Mouse (Mus musculus) ES-CJ7 (cell line): ENCODE results near the gene Rpl18.

ENCODE experiments used
- DNase-seq: peaks from one replicate; pipeline ENCODE4 v3.0.0; 2011; ENCODE audit warnings: low read depth, low spot score

The Rpl18 gene

DNA sequence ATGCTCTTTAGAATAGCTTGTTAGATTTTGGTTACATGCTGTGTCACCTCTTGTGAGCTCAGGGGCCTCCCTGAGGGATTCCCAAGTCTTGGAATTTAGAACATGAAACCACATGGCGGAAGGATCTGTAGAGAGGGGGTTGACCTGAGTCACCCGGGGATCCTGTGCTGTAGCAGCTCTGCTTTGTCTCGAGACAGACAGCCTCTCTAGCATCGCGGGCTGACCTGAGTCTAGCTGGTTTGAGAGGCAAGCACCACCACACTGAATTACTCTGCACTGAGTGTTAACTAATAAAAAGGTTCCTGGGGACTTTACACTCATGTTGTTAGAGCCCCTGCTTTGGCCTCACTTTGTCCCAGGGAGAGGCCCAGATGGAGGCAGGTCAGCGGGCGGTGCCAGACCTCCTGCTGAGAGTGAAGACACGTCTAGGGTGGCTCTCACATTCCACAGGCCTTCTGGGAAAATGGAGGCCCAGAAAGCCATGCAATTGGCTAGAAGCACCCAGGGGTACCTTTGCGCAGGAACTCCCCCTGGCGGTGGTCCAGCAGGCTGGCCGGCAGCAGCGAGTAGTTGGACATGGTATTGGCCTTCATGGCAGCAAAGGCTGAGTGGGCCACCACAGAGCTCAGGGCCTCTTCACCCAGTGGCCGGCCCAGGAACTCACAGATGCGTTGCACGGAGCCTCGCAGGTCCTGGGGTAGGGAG, 15.6 kb downstream of the Rpl18 start:
- DNase-seq, result peak; percentile 85

DNA sequence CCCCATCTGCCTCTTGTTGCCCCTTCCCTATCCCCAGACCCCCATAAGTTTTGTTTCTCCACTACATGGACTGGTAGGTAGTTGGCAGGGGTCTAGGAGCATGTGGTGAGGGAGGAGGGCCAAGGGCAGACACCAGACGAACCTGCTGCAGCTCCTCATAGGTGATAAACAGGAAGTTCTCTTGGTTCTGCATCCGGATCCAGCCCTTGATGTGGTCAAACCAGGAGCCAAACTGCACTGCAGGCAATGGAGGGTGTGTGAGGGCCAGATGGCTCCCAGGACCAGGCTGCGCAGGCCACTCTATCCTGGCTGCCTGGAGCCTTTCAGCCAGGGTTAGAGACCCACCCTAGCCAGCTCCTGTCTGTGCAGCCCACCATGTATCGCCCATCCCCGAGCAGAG, 18.2 kb downstream of the Rpl18 start:
- no peak for DNase-seq

DNA sequence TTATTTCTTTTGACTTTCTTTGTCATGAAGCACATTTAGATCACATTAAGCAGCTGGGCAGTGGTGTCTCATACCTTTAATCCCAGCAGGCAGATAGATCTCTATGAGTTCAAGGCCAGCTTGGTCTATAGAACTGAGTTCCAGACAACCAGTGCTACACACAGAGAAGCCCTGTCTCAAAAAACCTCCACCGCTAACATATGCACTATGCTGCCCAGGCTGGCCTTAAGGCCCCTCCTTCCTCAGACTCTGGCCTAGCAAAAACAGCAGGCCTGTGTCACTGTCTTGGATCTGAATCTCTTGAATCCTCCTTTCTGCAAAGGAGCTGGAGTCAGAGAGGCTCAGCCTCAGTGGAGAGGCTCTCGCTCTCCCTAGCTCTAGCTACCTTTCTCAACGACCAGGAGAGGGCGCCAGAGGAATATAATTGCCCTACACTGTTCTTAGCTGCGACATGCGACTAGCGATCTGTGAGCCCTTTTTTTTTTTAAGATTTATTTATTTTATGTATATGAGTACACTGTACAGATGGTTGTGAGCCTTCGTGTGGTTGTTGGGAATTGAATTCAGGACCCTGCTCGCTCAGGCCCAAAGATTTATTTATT, 24.0 kb downstream of the Rpl18 start:
- peak; percentile 56 for DNase-seq

DNA sequence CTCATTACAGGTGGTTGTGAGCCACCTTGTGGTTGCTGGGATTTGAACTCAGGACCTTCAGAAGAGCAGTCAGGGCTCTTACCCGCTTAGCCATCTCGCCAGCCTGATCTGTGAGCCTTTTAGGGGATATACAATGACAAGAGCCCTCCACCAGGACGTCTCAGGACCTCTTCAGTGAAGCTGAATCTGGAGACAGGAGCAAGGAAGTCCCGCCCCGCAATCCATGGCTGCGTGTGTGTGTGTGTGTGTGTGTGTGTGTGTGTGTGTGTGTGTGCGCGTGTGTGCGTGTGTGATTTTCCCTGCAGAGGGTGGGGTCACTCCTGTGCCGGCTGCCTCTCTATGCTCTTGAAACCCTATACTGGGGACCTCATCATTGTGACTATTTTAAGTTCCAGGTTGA, 24.6 kb downstream of the Rpl18 start:
- DNase-seq, result no peak

DNA sequence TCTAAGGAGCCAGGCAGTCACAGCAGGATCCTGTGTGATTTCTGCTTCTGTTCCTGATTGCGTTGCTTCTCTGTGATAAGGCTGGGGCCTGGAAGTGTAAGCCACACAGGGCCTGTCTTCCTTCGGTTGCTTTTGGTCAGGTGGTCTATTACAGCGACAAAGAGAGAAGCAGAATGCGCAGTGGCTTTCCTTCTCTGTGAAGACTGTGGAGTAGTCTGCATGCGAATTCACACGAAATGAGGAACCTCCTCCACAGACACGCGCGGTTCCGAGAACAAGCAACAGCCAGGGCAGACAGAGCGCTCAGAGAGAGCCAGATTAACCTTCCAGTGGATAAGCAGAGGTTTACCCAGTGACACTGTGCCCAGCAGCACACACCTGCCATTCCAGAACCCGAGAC, 26.1 kb downstream of the Rpl18 start:
- no peak for DNase-seq

DNA sequence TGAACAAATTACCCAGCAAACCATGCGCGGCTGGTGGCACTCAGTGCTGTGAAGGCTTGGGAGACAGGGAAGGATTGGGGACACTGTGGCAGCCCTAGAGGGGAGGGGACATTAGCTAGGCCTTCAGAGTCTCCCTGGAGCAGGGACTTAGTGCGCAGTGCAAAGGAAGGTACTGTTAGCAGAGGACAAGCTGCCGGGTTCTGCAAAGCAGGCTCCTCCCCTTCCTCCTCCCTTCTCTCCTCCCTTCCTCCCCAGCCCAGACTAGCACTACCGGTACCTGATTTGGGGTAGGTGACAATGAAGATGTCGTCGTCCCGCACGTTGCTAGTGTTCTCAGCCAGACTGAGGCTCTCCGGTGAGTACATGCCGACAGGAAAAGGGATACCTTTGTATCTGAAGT, 26.5 kb downstream of the Rpl18 start:
- no peak for DNase-seq

DNA sequence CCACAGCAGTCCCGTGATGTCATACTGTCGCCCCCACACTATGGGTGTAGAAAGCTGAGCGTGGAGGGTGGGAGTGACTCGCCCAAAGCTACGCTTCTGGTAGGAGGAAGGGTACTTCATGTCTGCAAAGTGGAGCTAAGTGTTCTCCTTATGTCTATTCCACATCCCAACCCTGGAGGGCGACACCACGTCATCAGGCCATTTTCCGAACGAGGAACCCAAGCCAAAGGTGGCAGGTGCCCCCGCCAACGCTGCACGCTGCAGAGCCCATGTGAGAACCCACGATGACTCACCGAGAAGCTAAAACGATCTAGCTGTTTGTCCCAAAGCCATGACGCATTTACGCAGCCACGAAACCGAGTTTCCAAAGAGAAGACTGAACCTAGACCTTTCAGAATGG, 27.1 kb downstream of the Rpl18 start:
- peak; percentile 48 for DNase-seq

DNA sequence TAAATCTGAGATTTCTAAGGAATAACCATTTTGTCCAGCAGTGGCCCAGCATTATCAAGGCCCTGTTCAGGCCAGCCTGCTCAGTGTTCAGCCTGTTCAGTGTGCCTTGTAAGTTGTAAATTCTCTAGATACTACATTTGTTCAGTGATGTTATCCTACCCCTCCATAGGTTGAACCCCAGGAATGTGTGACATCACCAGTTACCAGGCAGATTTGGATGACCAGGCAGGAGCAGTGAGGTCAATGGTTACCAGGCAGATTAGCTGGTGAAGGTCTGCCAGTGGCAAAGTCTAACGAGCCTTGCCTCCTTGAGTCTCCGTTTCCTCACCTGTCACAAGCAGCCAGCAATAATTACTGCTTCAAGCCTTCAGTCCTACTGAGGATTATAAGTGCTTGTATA, 29.1 kb downstream of the Rpl18 start:
- peak; percentile 69 for DNase-seq

DNA sequence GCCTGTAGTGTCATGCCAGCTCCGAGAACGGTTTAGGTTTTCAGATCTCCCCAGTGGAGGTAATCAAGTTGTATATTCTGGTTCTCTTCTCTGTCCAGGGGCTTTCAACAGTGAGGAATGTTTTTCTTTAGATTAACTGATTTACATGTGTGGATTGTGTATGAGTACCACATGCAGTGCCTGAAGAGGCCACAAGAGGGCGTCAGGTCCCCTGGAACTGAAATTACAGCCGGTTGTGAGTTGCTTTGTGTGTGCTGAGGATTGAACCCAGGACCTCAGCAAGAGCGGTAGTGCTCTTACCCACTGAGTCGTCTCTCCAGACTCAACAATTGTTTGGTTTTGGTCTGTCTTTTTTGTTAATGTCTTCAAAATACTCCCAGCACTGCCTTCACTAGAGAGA, 31.3 kb downstream of the Rpl18 start:
- peak; percentile 60 for DNase-seq

DNA sequence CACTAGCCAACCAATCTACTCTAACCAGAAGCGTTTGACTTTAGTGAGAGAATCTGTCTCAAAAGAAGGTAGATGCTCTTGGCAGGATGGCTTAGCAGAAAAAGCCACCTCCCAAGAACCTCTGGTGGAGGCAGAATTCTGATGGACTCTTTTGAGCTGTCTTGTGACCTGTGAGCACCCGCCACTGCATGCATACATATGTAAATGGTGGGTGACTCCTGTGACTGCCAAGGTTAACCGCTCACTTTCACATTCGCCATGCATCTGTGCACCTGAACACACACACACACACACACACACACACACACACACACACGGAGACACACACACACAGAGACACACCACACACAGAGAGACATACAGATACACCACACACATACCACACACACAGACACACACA, 32.2 kb downstream of the Rpl18 start:
- no peak for DNase-seq

DNA sequence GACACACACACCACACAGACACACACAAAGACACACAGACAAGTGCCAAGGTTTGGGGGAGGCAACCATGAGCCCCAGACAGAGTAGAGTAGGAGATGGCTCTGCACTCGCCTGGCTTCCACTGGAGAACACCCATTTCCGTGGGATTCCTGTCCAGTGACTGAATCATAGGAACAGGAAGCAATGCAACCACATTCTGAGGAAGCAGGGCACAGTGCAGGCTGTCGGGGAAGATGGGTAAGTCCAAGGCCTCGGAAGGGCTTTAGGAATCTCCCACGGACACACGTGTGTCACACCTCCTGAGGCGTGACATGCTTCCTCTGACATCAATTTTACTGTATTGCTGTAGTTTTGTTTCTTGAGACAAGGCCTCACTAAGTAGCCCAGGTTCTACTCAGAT, 32.9 kb downstream of the Rpl18 start:
- DNase-seq, result no peak

DNA sequence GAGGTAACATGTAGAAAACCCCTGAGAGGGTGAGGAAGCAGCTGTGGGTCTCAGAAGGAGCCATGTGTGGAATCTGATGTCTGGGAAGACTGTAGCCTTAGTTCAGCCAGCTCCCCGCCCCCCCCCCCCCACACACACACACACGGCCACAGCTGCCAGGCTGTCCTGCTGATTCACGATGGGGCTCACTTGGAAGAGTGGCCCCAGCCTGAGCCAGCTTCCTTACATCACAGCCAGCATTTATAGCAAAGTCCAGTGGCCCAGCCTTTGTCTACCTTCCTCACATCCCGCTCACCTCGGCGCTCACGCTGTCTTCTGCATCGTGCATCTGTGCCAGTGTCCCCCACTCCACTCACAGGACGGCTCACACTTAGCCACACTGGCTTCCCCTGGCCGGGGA, 34.1 kb downstream of the Rpl18 start:
- no peak for DNase-seq

DNA sequence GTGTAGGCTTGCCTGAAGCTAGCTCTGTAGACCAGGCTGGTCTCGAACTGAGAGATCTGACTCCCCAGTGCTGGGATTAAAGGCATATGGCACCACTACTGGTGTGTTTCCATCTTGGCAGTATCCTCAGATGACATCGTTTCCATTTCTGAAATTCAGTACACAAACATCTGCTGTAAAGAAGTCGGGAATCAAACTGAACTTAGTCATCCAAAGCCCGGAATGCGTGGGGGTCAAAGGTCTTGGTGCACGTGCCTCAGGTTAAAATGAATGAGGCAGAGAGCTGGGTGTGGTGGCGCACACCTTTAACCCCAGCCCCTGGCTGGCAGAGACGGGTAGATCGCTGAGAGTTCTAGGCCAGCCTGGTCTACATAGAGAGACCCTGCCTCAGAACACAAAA, 34.9 kb downstream of the Rpl18 start:
- no peak for DNase-seq

DNA sequence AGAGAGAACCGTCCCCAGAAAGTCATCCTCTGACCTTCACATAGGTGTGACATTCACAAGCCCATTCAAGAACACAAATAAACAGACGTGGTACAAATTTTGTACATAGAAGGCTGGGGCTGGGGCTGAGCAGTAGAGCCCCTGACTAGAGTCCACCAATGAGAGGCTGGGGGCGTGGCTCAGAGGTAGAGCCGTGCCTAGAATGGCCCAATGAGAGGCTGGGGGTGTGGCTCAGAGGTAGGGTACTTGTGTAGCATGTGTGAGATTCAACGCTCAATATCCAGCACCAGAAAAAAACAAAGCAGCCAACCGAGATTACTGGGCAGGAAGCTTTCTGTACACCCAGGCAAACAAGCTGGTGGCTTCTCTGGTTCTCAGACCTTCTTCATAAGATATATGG, 40.4 kb downstream of the Rpl18 start:
- DNase-seq, result peak; percentile 39

DNA sequence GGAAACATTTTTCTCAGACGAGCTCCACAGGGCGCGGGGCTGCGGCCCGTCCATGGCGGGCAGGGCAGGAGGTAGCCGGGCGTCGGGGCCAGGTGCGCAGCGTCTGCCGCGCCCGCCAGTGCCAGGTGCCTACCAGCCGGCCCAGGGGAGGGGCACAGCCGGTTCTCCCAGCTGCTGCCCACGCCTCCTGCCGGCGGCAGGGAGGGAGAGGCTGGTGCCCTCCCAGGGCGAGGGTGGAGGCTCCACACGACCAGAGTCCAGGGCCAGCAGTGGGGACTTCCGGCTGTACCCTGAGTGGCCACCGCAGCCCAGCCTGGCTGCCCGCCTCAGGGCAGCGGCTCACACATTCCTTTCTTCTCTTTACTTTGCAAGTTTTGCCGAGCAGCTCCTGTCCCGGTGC, 44.1 kb downstream of the Rpl18 start:
- no peak for DNase-seq

DNA sequence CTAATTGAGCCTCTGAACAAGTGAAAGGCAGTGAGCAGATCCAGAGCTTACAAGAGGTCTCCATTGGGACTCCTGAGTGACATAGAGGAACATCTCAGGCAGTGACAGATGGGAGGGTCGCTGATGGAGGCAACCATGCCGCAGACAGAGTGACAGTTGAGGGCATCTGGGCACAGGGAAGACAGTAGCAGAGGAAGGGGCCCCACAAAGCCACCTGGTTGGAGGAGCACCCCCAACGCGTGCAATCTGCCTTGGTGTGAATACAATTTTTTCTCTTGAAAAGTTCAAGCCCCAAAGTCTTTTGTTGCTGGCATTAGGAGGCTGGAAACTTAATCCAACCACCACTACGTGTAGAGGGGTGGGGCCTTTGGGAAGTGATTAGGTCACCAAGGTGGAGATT, 44.9 kb downstream of the Rpl18 start:
- no peak for DNase-seq

DNA sequence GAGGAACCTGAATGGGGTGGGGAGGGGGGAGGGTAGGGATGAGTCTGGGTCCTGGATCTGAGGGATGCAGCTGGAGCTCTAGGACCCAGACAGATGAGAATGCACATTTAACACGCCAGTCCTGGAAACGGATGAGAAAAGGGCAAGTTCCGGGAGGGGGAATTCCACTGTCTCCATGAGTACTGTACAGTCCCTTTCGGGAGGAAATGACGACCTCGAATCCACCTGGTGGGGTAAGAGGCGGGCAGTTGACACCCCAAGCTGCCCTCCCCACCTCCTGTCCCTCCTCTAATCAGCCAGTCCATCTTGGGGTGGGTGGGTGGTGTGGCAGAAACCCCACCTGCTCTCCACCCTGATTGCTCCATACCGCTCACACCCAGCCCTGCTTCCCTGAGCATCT, 50.7 kb downstream of the Rpl18 start:
- DNase-seq, result no peak

DNA sequence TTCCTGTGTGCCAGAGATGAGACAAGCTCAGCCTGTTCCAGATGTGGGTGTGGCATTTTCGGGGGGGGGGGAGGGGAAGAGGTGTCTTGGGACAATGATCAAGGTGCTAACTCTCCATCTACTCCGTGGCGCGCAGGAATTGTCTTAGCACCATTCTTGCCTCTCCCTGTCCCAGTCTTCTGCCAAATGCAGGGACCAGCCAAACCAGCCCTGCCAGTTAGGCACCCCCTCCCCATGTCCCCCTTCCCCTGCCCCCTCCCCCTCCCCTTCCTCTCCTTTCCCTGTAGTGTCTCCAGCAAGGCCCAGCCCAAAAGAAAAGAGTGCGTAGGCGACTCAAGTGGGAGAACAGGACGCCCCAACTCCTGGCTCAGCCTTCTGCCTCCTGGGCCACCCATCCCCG, 51.5 kb downstream of the Rpl18 start:
- no peak for DNase-seq

DNA sequence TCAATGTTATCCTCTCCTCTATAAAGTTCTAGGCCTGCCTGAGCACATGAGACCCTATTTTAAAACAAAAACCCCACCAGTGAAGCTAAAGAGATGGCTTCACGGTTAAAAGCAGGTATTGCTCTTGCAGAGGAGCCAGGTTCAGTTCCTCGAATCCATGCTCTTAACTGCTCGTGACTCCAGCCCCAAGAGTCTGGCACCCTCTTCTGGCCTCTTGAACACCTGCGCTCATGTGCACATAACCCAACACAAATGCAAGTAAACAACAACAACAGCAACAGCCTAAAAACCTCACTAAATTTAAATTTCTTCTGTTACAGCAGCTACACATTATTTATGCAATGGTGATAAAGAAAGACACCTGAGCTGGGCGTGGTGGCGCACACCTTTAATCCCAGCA, 52.2 kb downstream of the Rpl18 start:
- no peak for DNase-seq
